Mouse (Mus musculus): ENCODE results near the gene Marveld3. TPM values are rescaled to one million over a fixed set of nuclear protein-coding genes. Genes with fewer than 3 reads are reported as not detected.

The Marveld3 gene
- polyA plus RNA-seq, 1 experiment from 2014 or later, result not detected

GRCm38 (mm10) chr8:109902379-109902778 is 59.6 kb downstream of the Marveld3 start:
- Histone ChIP-seq H3K36me3 (ENCODE audit: control insufficient read depth, insufficient read depth, low read length) (peaks cover 2% of the 10 kb centered on the region; the same call in 1 of the 2 replicates), H3K4me2 (no peak overlapping the region), H3K9ac (ENCODE audit: low read depth, low read length) (no peak overlapping the region), H3K4me3 (ENCODE audit: low read depth, low read length) (no peak overlapping the region), H3K4me1 (ENCODE audit: control insufficient read depth, insufficient read depth, low read length) (no peaks in the 10 kb centered on the region), H3K27me3 (ENCODE audit: control insufficient read depth, insufficient read depth, low read length) (no peaks in the 10 kb centered on the region), H3K27ac (ENCODE audit: low read depth, low read length) (no peak overlapping the region), H3K9me3 (replicated peaks; ENCODE audit: control insufficient read depth, low read length) (no peaks in the 10 kb centered on the region)
- ATAC-seq (replicated peaks; ENCODE audit: insufficient number of reproducible peaks, low FRiP score, low TSS enrichment), result no peak

Other genes with a start within 250 kb of the Marveld3 start
- gene Atxn1l, start 224.5 kb downstream of the Marveld3 start, polyA plus RNA-seq (2014; fragmentation: Nextera tagmentation; extraction: Ambion mirVana), result 5.4 and 5.5 TPM in 2 replicates
- 22.1 and 35.4 TPM in 2 replicates for gene Ap1g1, start 183.6 kb downstream of the Marveld3 start, polyA plus RNA-seq (2014; fragmentation: Nextera tagmentation; extraction: Ambion mirVana)
- gene Phlpp2, start 93.7 kb downstream of the Marveld3 start, polyA plus RNA-seq (2014; fragmentation: Nextera tagmentation; extraction: Ambion mirVana), result 2.2 and 3.3 TPM in 2 replicates
- not detected in 2 replicates for gene Tat, start 28.2 kb upstream of the Marveld3 start, polyA plus RNA-seq (2014; fragmentation: Nextera tagmentation; extraction: Ambion mirVana)
- 0.16 and 0.51 TPM in 2 replicates for gene Chst4, start 77.5 kb upstream of the Marveld3 start, polyA plus RNA-seq (2014; fragmentation: Nextera tagmentation; extraction: Ambion mirVana)
- 5.4 and 6.0 TPM in 2 replicates for gene Zfp612, start 117.5 kb upstream of the Marveld3 start, polyA plus RNA-seq (2014; fragmentation: Nextera tagmentation; extraction: Ambion mirVana)
- gene Gm21964, start 139.0 kb upstream of the Marveld3 start, polyA plus RNA-seq (2014; fragmentation: Nextera tagmentation; extraction: Ambion mirVana), result not detected in 2 replicates
- gene Gm17720, start 140.6 kb upstream of the Marveld3 start, polyA plus RNA-seq (2014; fragmentation: Nextera tagmentation; extraction: Ambion mirVana), result not detected in 2 replicates
- 2.8 and 2.9 TPM in 2 replicates for gene Calb2, start 206.0 kb upstream of the Marveld3 start, polyA plus RNA-seq (2014; fragmentation: Nextera tagmentation; extraction: Ambion mirVana)